Mouse (Mus musculus) CH12.LX (cell line): ENCODE results near the gene Gpr146. TPM values are rescaled to one million over a fixed set of nuclear protein-coding genes. Genes with fewer than 3 reads are reported as not detected.

ENCODE experiments used
- DNase-seq: peaks from one replicate; pipeline ENCODE4 v3.0.0-alpha.2; 2013; ENCODE audit errors: extremely low read depth
- H3K27ac ChIP-seq: 2 replicates; pipeline ENCODE4 v1.5.1; 2012; ENCODE audit warnings: low read depth, mild to moderate bottlenecking, control low read depth, moderate library complexity; ENCODE audit not compliant: insufficient read depth
- H3K27me3 ChIP-seq: replicated peaks from 2 replicates; pipeline ENCODE3; 2012; ENCODE audit warnings: inconsistent platforms
- H3K36me3 ChIP-seq, 2 experiments: replicated peaks in 1 of 2; 2 replicates each; pipeline versions ENCODE3 to v1.6.1; 2012; ENCODE audit warnings: inconsistent platforms in 1 of 2, low read length in 1 of 2, mild to moderate bottlenecking in 1 of 2, mixed read lengths in 1 of 2, moderate library complexity in 1 of 2; ENCODE audit not compliant: control insufficient read depth in 1 of 2, insufficient read depth in 1 of 2
- H3K4me1 ChIP-seq, 2 experiments: 2 replicates each; pipeline ENCODE4 v1.6.1; 2012; ENCODE audit warnings: inconsistent platforms in 1 of 2, moderate library complexity in 1 of 2; ENCODE audit not compliant: insufficient read depth in 2 of 2, control insufficient read depth in 1 of 2
- H3K4me2 ChIP-seq: 2 replicates; pipeline ENCODE4 v1.6.1; 2012; ENCODE audit warnings: low read depth, mild to moderate bottlenecking, control low read depth; ENCODE audit not compliant: poor library complexity, insufficient read depth, severe bottlenecking
- H3K4me3 ChIP-seq, 3 experiments: fragments of 150-350 bp in 1 of 3; sonication (generic) in 1 of 3; replicated peaks in 1 of 3; 2 replicates each; pipeline versions ENCODE3 to v1.5.1; 2011 to 2012; ENCODE audit warnings: low read depth in 2 of 3, low read length in 2 of 3, mild to moderate bottlenecking in 2 of 3, moderate library complexity in 2 of 3, control low read depth in 1 of 3, improper control_type of control experiment in 1 of 3, inconsistent platforms in 1 of 3, mixed read lengths in 1 of 3; ENCODE audit not compliant: poor library complexity in 1 of 3
- H3K79me2 ChIP-seq: replicated peaks from 2 replicates; pipeline ENCODE4 v1.6.1; 2012; ENCODE audit warnings: mild to moderate bottlenecking, moderate library complexity; ENCODE audit not compliant: control insufficient read depth, poor library complexity, insufficient read depth, severe bottlenecking; ENCODE audit errors: extremely low read depth
- H3K9ac ChIP-seq: 2 replicates; pipeline ENCODE4 v1.6.1; 2012; ENCODE audit warnings: low read depth, mild to moderate bottlenecking, control low read depth, moderate library complexity; ENCODE audit not compliant: insufficient read depth
- H3K9me3 ChIP-seq: replicated peaks from 2 replicates; pipeline ENCODE3; 2012; ENCODE audit warnings: low read length, inconsistent platforms, mixed read lengths
- BHLHE40 ChIP-seq: IDR thresholded peaks from 2 replicates; pipeline ENCODE4 v1.6.1; 2011; ENCODE audit warnings: mild to moderate bottlenecking, low read depth, low read length, improper control_type of control experiment
- E2F4 ChIP-seq: IDR thresholded peaks from 2 replicates; pipeline ENCODE4 v1.6.1; 2011; ENCODE audit warnings: low read depth, low read length, improper control_type of control experiment; ENCODE audit not compliant: insufficient replicate concordance
- ELF1 ChIP-seq: IDR thresholded peaks from 2 replicates; pipeline ENCODE4 v1.6.1; 2014; ENCODE audit warnings: low read depth, mild to moderate bottlenecking, inconsistent platforms, low read length, improper control_type of control experiment
- ETS1 ChIP-seq: conservative IDR thresholded peaks from 2 replicates; pipeline ENCODE4 v1.6.1; 2012; ENCODE audit warnings: low read depth, mild to moderate bottlenecking, inconsistent platforms, low read length, improper control_type of control experiment, moderate library complexity
- GABPA ChIP-seq: IDR thresholded peaks from 2 replicates; pipeline ENCODE4 v1.6.1; 2012; ENCODE audit warnings: low read depth, low read length, improper control_type of control experiment, inconsistent platforms; ENCODE audit not compliant: insufficient replicate concordance
- HCFC1 ChIP-seq: IDR thresholded peaks from 2 replicates; pipeline ENCODE4 v1.6.1; 2012; ENCODE audit warnings: low read depth, mild to moderate bottlenecking, inconsistent platforms, low read length, improper control_type of control experiment
- MAFK ChIP-seq: IDR thresholded peaks from 2 replicates; pipeline ENCODE4 v1.6.1; 2011; ENCODE audit warnings: low read length, improper control_type of control experiment; ENCODE audit not compliant: insufficient replicate concordance
- MAX ChIP-seq: IDR thresholded peaks from 2 replicates; pipeline ENCODE4 v1.6.1; 2011; ENCODE audit warnings: low read length, improper control_type of control experiment
- MAZ ChIP-seq: IDR thresholded peaks from 2 replicates; pipeline ENCODE4 v1.6.1; 2012; ENCODE audit warnings: low read depth, mild to moderate bottlenecking, inconsistent platforms, low read length, improper control_type of control experiment, moderate library complexity
- NELFE ChIP-seq: IDR thresholded peaks from 2 replicates; pipeline ENCODE4 v1.6.1; 2011; ENCODE audit warnings: low read depth, low read length, improper control_type of control experiment
- PAX5 ChIP-seq: IDR thresholded peaks from 2 replicates; pipeline ENCODE4 v1.6.1; 2012; ENCODE audit warnings: low read length, inconsistent platforms, mixed read lengths
- TBP ChIP-seq: conservative IDR thresholded peaks from 2 replicates; pipeline ENCODE4 v1.6.1; 2011; ENCODE audit warnings: low read depth, low read length, improper control_type of control experiment
- TCF12 ChIP-seq: IDR thresholded peaks from 2 replicates; pipeline ENCODE4 v1.6.1; 2014; ENCODE audit warnings: low read depth, mild to moderate bottlenecking, inconsistent platforms, low read length, improper control_type of control experiment
- USF1 ChIP-seq: IDR thresholded peaks from 2 replicates; pipeline ENCODE4 v1.6.1; 2014; ENCODE audit warnings: low read depth, mild to moderate bottlenecking, inconsistent platforms, low read length, improper control_type of control experiment
- ZC3H11A ChIP-seq: IDR thresholded peaks from 2 replicates; pipeline ENCODE4 v1.6.1; 2012; ENCODE audit warnings: low read depth, mild to moderate bottlenecking, inconsistent platforms, low read length, improper control_type of control experiment
- ZMIZ1 ChIP-seq: IDR thresholded peaks from 2 replicates; pipeline ENCODE4 v1.6.1; 2012; ENCODE audit warnings: low read depth, mild to moderate bottlenecking, inconsistent platforms, low read length, improper control_type of control experiment
- dilution Hi-C: fragments of 300-500 bp; cut with MboI; formaldehyde crosslinking; loops from 2 replicates; pipeline ENCODE4 v1.14.3; 2020; ENCODE audit warnings: low sequenced_read_pairs; ENCODE audit not compliant: extremely low pct_unique_long_range_greater_than_20kb, extremely low pct_ligation_motif_present
- in situ Hi-C: fragments of 300-500 bp; cut with MboI; formaldehyde crosslinking; loops from 3 replicates; pipeline ENCODE4 v1.14.3; 2019; ENCODE audit warnings: low sequenced_read_pairs, low pct_ligation_motif_present, low pct_unique_long_range_greater_than_20kb, mixed read lengths
- polyA plus RNA-seq: library from polyadenylated mRNA; unstranded; fragments of >175 nt; gene quantifications from 2 replicates; pipeline ENCODE4 v1.2.1, GENCODE M21; 2012; ENCODE audit warnings: low read depth; ENCODE audit not compliant: insufficient read length
- total RNA-seq, 2 experiments: library from RNA; depleted of rRNA; stranded (reverse); fragments of 300-350 nt in 1 of 2; fragments of >200 nt in 1 of 2; gene quantifications; 2 replicates each; pipeline ENCODE4 v1.2.3; 2012 to 2014

The Gpr146 gene
- total and polyA plus RNA-seq, 3 experiments = 0.13 TPM; not detected in 2

- dilution Hi-C loops (no loop called here), in situ Hi-C loops (no loop called here)
- Histone ChIP-seq H3K9ac (no peak overlapping the region), H3K9me3 (no peaks in the 10 kb centered on the region), H3K27ac (no peak overlapping the region), H3K27me3 (no peaks in the 10 kb centered on the region), H3K4me2 (peak overlapping the region; percentile 57; the same call in 1 of the 2 replicates), H3K4me1 (peaks cover 0 to 20% of the 10 kb centered on the region in 2 experiments; a peak in 2 of 4 replicates), H3K79me2 (no peaks in the 10 kb centered on the region), H3K4me3 (peak overlapping the region in 1 of 3 experiments; percentile 68), H3K36me3 (peaks cover 0 to 38% of the 10 kb centered on the region in 2 experiments)
- TF ChIP-seq TBP = no peak
- no peak for DNase-seq
Observed at GRCm38 (mm10) chr5:139379771-139380384, 2.4 kb downstream of the Gpr146 start.

DNA sequence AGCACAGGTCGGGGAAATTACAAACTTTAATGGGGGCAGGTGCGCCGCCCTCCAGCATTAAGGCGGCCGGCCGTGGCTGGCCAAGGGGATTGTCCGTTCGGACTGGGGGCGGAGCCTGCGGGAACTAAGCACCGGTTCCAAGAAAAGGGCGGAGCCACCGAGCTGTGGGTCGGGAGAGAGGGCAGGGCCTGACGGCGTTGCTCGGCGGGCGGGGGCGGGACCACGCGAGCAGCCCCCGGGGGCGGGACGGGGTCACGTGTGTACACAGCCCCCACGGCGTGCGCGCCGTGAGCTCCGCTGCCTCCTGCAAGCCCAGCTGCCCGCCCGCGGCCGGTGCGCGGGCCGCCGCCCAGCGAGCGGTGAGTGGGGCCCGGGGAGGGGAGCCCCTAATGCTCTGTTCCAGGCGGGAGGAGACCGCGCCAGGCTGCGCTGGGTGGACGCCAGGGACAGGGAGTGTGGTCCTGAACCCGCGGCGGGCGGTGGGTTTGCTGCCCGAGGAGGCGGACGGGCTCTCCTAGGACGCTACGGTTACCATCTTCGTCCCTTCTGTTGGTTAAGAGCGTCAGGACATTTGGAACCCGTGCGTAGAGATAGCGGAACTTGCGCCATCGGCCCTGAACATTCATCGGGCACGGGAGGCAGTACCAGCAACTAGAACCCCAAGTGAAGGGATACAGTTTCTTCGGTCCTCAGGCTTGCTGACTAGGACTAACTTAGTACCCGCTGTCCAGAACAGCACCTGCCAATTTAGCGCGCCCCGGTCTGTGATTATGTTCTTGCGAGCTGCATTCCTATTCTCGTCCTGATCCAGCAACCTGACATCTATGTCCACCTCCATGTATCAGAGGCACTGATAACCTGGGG is 3.1 kb downstream of the Gpr146 start:
- Histone ChIP-seq H3K79me2 (no peaks in the 10 kb centered on the region), H3K27ac (no peak overlapping the region)
- TF ChIP-seq PAX5 (no peak), MAZ (no peak), BHLHE40 (peak; percentile 71), ZMIZ1 (no peak), TCF12 (0 out of 2 replicates have a peak, but pooled peaks have one; percentile 23), NELFE (no peak), USF1 (peak; percentile 62), E2F4 (no peak), GABPA (no peak), HCFC1 (no peak), ELF1 (no peak), MAFK (no peak), ETS1 (no peak), ZC3H11A (no peak), MAX (no peak)
- TF ChIP-seq, all 38 proteins: peak for 3
- in situ Hi-C loops (no loop called here), dilution Hi-C loops (no loop called here)
- H3K27me3 ChIP-seq = no peaks in the 10 kb centered on the region
- H3K9ac ChIP-seq = peak overlapping the region; percentile 14; the same call in 1 of the 2 replicates
- no peak for DNase-seq
- H3K9me3 ChIP-seq = no peaks in the 10 kb centered on the region
- peak overlapping the region; percentile 57 for H3K4me2 ChIP-seq
- H3K4me1 ChIP-seq = peaks cover 0 to 20% of the 10 kb centered on the region in 2 experiments; a peak in 2 of 4 replicates
- H3K4me3 ChIP-seq = peak overlapping the region in 2 of 3 experiments; percentile 13 to 68
- peaks cover 0 to 41% of the 10 kb centered on the region in 2 experiments for H3K36me3 ChIP-seq
